Mouse (Mus musculus): ENCODE measurements around the gene Smc2. TPM values are rescaled to one million over a fixed set of nuclear protein-coding genes. Genes with fewer than 3 reads are reported as not detected.

Smc2 gene
- polyA plus RNA-seq (2017; shearing (Covaris generic)) = 28.8 TPM

DNA sequence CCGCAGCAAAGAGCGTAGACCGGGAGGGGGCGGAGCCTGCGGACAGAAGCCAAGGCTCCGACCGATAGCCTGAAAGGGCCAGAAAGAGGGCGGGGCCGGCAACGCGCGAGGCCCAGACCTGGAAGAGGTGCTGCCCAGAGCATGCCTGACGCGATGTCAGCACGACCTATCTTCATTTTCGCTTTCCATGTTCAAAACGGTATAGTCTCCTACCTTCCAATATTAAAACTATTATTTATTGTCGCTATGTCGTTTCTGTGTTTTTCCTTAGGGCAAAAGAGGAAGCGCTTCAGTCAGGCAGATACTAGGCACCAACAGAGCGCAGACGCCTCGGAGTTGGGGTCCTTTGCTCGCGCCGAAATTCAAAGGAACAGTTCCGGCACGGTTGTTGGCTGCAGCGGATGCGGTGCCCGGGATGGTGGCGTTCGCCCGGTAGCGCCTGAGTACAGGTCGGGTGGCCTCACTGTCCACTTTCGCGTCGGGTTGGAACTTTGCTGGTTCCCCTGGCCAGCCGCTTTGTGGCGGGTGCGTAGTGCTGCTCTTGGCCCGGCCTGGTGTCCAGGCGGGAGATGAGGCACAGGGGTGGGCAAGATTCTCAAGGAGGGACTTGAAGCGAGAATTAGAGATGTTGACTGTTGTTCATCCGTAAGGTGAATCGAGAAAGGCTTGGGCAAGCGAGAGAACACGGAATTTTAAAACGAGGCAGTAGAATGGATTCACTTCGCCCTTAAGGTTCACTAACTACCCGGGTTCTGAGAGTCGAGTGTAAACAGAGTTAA, at the start of gene Smc2:
TSS of gene Smc2 (plus strand) at position 358 of the 779 bp plus-strand sequence.

GRCm38 (mm10) chr4:52497144-52497543, 58.1 kb downstream of the Smc2 start, which contains the start of gene Vma21-ps:
TSS of gene Vma21-ps (minus strand) at chr4:52497244.

Other genes with a start within 250 kb of the Smc2 start
- gene Vma21-ps, start 58.0 kb downstream of the Smc2 start, polyA plus RNA-seq (2017; shearing (Covaris generic)) = not detected
- not detected for gene Toporsl, start 157.0 kb downstream of the Smc2 start, polyA plus RNA-seq (2017; shearing (Covaris generic))